Mouse (Mus musculus): ENCODE results near the gene Pold1.

- TF ChIP-seq CTCF (IDR thresholded peaks at IDR 0.05; ENCODE audit: low read depth): no peak
- no peak for TF ChIP-seq EP300 (IDR thresholded peaks at IDR 0.05; ENCODE audit: low read depth)
Measured at GRCm38 (mm10) chr7:44524502-44524901, 24.1 kb downstream of the Pold1 start, which contains the start of gene Mybpc2.
